Mouse (Mus musculus) lung, postnatal 0 days (tissue): Measurements from ENCODE around the gene V1ra8.

Experiments used
- CTCF ChIP-seq: IDR thresholded peaks from 2 replicates; pipeline ENCODE4 v1.5.1; 2016; ENCODE audit warnings: antibody characterized with exemption, mild to moderate bottlenecking
- EP300 ChIP-seq: IDR thresholded peaks from 2 replicates; pipeline ENCODE4 v1.6.1; 2016; ENCODE audit warnings: antibody characterized with exemption, mild to moderate bottlenecking, control low read depth

DNA sequence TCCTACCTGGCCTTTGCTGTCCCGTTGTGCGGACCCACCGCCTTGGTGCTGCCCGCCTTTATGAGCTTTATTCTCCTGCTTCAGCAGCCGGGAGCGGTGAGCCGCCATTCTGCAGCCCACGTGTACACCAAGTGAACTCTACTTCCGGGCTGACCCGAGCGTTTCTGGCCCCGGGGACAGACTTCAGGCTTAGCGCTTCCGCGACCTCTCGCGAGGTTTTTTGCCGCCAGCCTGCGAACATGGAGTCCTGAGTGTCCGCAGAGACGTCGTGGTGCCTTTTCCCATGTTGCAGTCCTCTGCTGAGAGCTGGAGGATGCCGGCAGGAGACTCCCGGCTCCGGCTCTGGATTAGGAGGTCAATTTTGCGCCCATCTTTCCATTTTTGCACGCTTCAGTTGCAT, 30.1 kb downstream of the V1ra8 start:
- TF ChIP-seq CTCF, result no peak
- no peak for TF ChIP-seq EP300
